Mouse (Mus musculus) CH12.LX (cell line): Measurements from ENCODE around the gene Ypel2. TPM values are rescaled to one million over a fixed set of nuclear protein-coding genes. Genes with fewer than 3 reads are reported as not detected.

Experiments used
- DNase-seq: peaks from one replicate; pipeline ENCODE4 v3.0.0-alpha.2; 2013; ENCODE audit errors: extremely low read depth
- H3K27ac ChIP-seq: 2 replicates; pipeline ENCODE4 v1.5.1; 2012; ENCODE audit warnings: low read depth, mild to moderate bottlenecking, control low read depth, moderate library complexity; ENCODE audit not compliant: insufficient read depth
- H3K27me3 ChIP-seq: replicated peaks from 2 replicates; pipeline ENCODE3; 2012; ENCODE audit warnings: inconsistent platforms
- H3K36me3 ChIP-seq, 2 experiments: replicated peaks in 1 of 2; 2 replicates each; pipeline versions ENCODE3 to v1.6.1; 2012; ENCODE audit warnings: inconsistent platforms in 1 of 2, low read length in 1 of 2, mild to moderate bottlenecking in 1 of 2, mixed read lengths in 1 of 2, moderate library complexity in 1 of 2; ENCODE audit not compliant: control insufficient read depth in 1 of 2, insufficient read depth in 1 of 2
- H3K4me1 ChIP-seq, 2 experiments: 2 replicates each; pipeline ENCODE4 v1.6.1; 2012; ENCODE audit warnings: inconsistent platforms in 1 of 2, moderate library complexity in 1 of 2; ENCODE audit not compliant: insufficient read depth in 2 of 2, control insufficient read depth in 1 of 2
- H3K4me2 ChIP-seq: 2 replicates; pipeline ENCODE4 v1.6.1; 2012; ENCODE audit warnings: low read depth, mild to moderate bottlenecking, control low read depth; ENCODE audit not compliant: poor library complexity, insufficient read depth, severe bottlenecking
- H3K4me3 ChIP-seq, 3 experiments: fragments of 150-350 bp in 1 of 3; sonication (generic) in 1 of 3; replicated peaks in 1 of 3; 2 replicates each; pipeline versions ENCODE3 to v1.5.1; 2011 to 2012; ENCODE audit warnings: low read depth in 2 of 3, low read length in 2 of 3, mild to moderate bottlenecking in 2 of 3, moderate library complexity in 2 of 3, control low read depth in 1 of 3, improper control_type of control experiment in 1 of 3, inconsistent platforms in 1 of 3, mixed read lengths in 1 of 3; ENCODE audit not compliant: poor library complexity in 1 of 3
- H3K79me2 ChIP-seq: replicated peaks from 2 replicates; pipeline ENCODE4 v1.6.1; 2012; ENCODE audit warnings: mild to moderate bottlenecking, moderate library complexity; ENCODE audit not compliant: control insufficient read depth, poor library complexity, insufficient read depth, severe bottlenecking; ENCODE audit errors: extremely low read depth
- H3K9ac ChIP-seq: 2 replicates; pipeline ENCODE4 v1.6.1; 2012; ENCODE audit warnings: low read depth, mild to moderate bottlenecking, control low read depth, moderate library complexity; ENCODE audit not compliant: insufficient read depth
- H3K9me3 ChIP-seq: replicated peaks from 2 replicates; pipeline ENCODE3; 2012; ENCODE audit warnings: low read length, inconsistent platforms, mixed read lengths
- BHLHE40 ChIP-seq: IDR thresholded peaks from 2 replicates; pipeline ENCODE4 v1.6.1; 2011; ENCODE audit warnings: mild to moderate bottlenecking, low read depth, low read length, improper control_type of control experiment
- CTCF ChIP-seq, 2 experiments: IDR thresholded peaks in 1 of 2; conservative IDR thresholded peaks in 1 of 2; 2 replicates each; pipeline ENCODE4 v1.5.1; 2011 to 2012; ENCODE audit warnings: low read depth in 2 of 2, low read length in 2 of 2, improper control_type of control experiment in 1 of 2, inconsistent platforms in 1 of 2, mild to moderate bottlenecking in 1 of 2, moderate library complexity in 1 of 2
- ELF1 ChIP-seq: IDR thresholded peaks from 2 replicates; pipeline ENCODE4 v1.6.1; 2014; ENCODE audit warnings: low read depth, mild to moderate bottlenecking, inconsistent platforms, low read length, improper control_type of control experiment
- EP300 ChIP-seq: IDR thresholded peaks from 2 replicates; pipeline ENCODE4 v1.6.1; 2011; ENCODE audit warnings: low read length, improper control_type of control experiment
- IRF4 ChIP-seq: IDR thresholded peaks from 2 replicates; pipeline ENCODE4 v1.6.1; 2014; ENCODE audit warnings: low read depth, mild to moderate bottlenecking, inconsistent platforms, low read length, improper control_type of control experiment
- JUN ChIP-seq: IDR thresholded peaks from 2 replicates; pipeline ENCODE4 v1.6.1; 2011; ENCODE audit warnings: low read depth, mild to moderate bottlenecking, low read length, improper control_type of control experiment, moderate library complexity; ENCODE audit not compliant: insufficient read depth
- MAFK ChIP-seq: IDR thresholded peaks from 2 replicates; pipeline ENCODE4 v1.6.1; 2011; ENCODE audit warnings: low read length, improper control_type of control experiment; ENCODE audit not compliant: insufficient replicate concordance
- MAX ChIP-seq: IDR thresholded peaks from 2 replicates; pipeline ENCODE4 v1.6.1; 2011; ENCODE audit warnings: low read length, improper control_type of control experiment
- MEF2A ChIP-seq: IDR thresholded peaks from 2 replicates; pipeline ENCODE4 v1.6.1; 2014; ENCODE audit warnings: low read depth, mild to moderate bottlenecking, inconsistent platforms, low read length, improper control_type of control experiment, borderline replicate concordance
- MYC ChIP-seq: IDR thresholded peaks from 2 replicates; pipeline ENCODE4 v1.6.1; 2011; ENCODE audit warnings: low read depth, mild to moderate bottlenecking, improper control_type of control experiment, low read length
- PAX5 ChIP-seq: IDR thresholded peaks from 2 replicates; pipeline ENCODE4 v1.6.1; 2012; ENCODE audit warnings: low read length, inconsistent platforms, mixed read lengths
- POLR2AphosphoS2 ChIP-seq: IDR thresholded peaks from 2 replicates; pipeline ENCODE4 v1.6.1; 2011; ENCODE audit warnings: low read depth, low read length, improper control_type of control experiment
- RAD21 ChIP-seq: IDR thresholded peaks from 2 replicates; pipeline ENCODE4 v1.6.1; 2011; ENCODE audit warnings: low read depth, mild to moderate bottlenecking, low read length, improper control_type of control experiment, moderate library complexity
- RCOR1 ChIP-seq: conservative IDR thresholded peaks from 2 replicates; pipeline ENCODE4 v1.6.1; 2012; ENCODE audit warnings: low read depth, mild to moderate bottlenecking, inconsistent platforms, low read length, improper control_type of control experiment
- SIN3A ChIP-seq: IDR thresholded peaks from 2 replicates; pipeline ENCODE4 v1.6.1; 2012; ENCODE audit warnings: low read length, improper control_type of control experiment, inconsistent platforms
- SMC3 ChIP-seq: IDR thresholded peaks from 2 replicates; pipeline ENCODE4 v1.6.1; 2011; ENCODE audit warnings: low read depth, low read length, improper control_type of control experiment
- TBP ChIP-seq: conservative IDR thresholded peaks from 2 replicates; pipeline ENCODE4 v1.6.1; 2011; ENCODE audit warnings: low read depth, low read length, improper control_type of control experiment
- TCF12 ChIP-seq: IDR thresholded peaks from 2 replicates; pipeline ENCODE4 v1.6.1; 2014; ENCODE audit warnings: low read depth, mild to moderate bottlenecking, inconsistent platforms, low read length, improper control_type of control experiment
- ZC3H11A ChIP-seq: IDR thresholded peaks from 2 replicates; pipeline ENCODE4 v1.6.1; 2012; ENCODE audit warnings: low read depth, mild to moderate bottlenecking, inconsistent platforms, low read length, improper control_type of control experiment
- ZKSCAN1 ChIP-seq: IDR thresholded peaks from 2 replicates; pipeline ENCODE4 v1.6.1; 2012; ENCODE audit warnings: low read depth, inconsistent platforms, low read length, improper control_type of control experiment, borderline replicate concordance
- ZMIZ1 ChIP-seq: IDR thresholded peaks from 2 replicates; pipeline ENCODE4 v1.6.1; 2012; ENCODE audit warnings: low read depth, mild to moderate bottlenecking, inconsistent platforms, low read length, improper control_type of control experiment
- ZNF384 ChIP-seq: IDR thresholded peaks from 2 replicates; pipeline ENCODE4 v1.6.1; 2012; ENCODE audit warnings: low read depth, low read length, improper control_type of control experiment, inconsistent platforms
- dilution Hi-C: fragments of 300-500 bp; cut with MboI; formaldehyde crosslinking; loops from 2 replicates; pipeline ENCODE4 v1.14.3; 2020; ENCODE audit warnings: low sequenced_read_pairs; ENCODE audit not compliant: extremely low pct_unique_long_range_greater_than_20kb, extremely low pct_ligation_motif_present
- in situ Hi-C: fragments of 300-500 bp; cut with MboI; formaldehyde crosslinking; loops from 3 replicates; pipeline ENCODE4 v1.14.3; 2019; ENCODE audit warnings: low sequenced_read_pairs, low pct_ligation_motif_present, low pct_unique_long_range_greater_than_20kb, mixed read lengths
- polyA plus RNA-seq: library from polyadenylated mRNA; unstranded; fragments of >175 nt; gene quantifications from 2 replicates; pipeline ENCODE4 v1.2.1, GENCODE M21; 2012; ENCODE audit warnings: low read depth; ENCODE audit not compliant: insufficient read length
- total RNA-seq, 2 experiments: library from RNA; depleted of rRNA; stranded (reverse); fragments of 300-350 nt in 1 of 2; fragments of >200 nt in 1 of 2; gene quantifications; 2 replicates each; pipeline ENCODE4 v1.2.3; 2012 to 2014

Gene Ypel2
- total and polyA plus RNA-seq, 3 experiments, result 0.38 to 0.91 (median 0.59) TPM

DNA sequence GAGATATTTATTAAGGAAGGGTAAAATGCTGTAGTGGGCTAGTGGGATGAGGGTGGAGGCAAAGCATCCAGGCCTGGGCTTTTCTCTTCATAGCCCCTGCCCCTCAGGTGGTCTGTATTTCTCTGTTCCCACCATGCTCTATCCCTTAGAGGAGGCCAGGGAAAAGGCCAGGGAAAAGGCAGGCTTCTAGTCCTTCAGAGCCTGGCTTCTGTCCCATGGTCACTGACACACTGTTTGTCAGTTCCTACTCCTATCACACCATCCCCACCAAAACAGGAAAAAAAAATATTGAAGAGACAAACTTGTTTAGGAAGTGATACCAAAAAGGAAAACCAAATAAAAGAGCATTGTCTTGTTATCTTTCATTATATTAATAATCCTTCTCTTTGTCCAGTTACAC lies 63.5 kb downstream of the Ypel2 start:
- H3K27me3 ChIP-seq, result peaks cover 18% of the 10 kb centered on the region
- H3K4me2 ChIP-seq, result no peak overlapping the region
- H3K4me3 ChIP-seq, result no peak overlapping the region
- H3K9me3 ChIP-seq, result no peaks in the 10 kb centered on the region
- no peaks in the 10 kb centered on the region for H3K36me3 ChIP-seq
- H3K4me1 ChIP-seq, result peaks cover 5 to 14% of the 10 kb centered on the region in 2 experiments; a peak in 2 of 4 replicates
- dilution Hi-C loops (no loop called here), in situ Hi-C loops (no loop called here)
- TF ChIP-seq ELF1 (no peak), ZC3H11A (no peak), EP300 (no peak), RAD21 (no peak), RCOR1 (no peak), SIN3A (no peak), JUN (no peak), PAX5 (no peak), POLR2AphosphoS2 (no peak), TCF12 (no peak), MEF2A (no peak), MAX (no peak), ZMIZ1 (no peak), TBP (no peak), MAFK (no peak), IRF4 (no peak), SMC3 (no peak), MYC (no peak), BHLHE40 (no peak)
- H3K79me2 ChIP-seq, result no peaks in the 10 kb centered on the region
- no peak overlapping the region for H3K9ac ChIP-seq
- no peak overlapping the region for H3K27ac ChIP-seq
- DNase-seq, result no peak

DNA sequence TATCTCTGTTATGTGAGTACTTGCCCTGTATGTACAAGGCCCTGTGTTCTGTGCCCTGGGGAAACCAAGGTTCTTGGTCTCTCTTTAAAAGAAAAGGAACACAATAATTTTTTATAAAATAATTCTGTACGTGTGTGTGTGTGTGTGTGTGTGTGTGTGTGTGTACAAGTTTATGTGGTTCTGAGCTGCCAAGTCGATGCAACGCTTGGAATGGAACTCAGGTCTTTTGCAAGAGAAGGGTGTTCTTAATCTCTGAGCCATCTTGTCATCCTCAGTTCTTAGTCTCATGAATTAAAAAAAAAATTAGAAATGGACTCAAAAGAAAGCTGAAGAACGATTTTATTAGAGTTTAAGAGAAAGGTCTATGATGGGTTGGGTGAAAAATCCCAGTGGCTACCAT lies 64.0 kb downstream of the Ypel2 start:
- H3K9me3 ChIP-seq, result no peaks in the 10 kb centered on the region
- no peak for DNase-seq
- TF ChIP-seq ZKSCAN1 (no peak), CTCF (conservative IDR thresholded peaks at IDR 0.05 in 1 of 2, IDR thresholded peaks at IDR 0.05 in 1 of 2; ENCODE audit: low read depth in 2 of 2, low read length in 2 of 2) (no peak), ZC3H11A (no peak), JUN (no peak), MYC (no peak), PAX5 (no peak), TBP (no peak), POLR2AphosphoS2 (no peak), ZNF384 (no peak), IRF4 (no peak)
- H3K27ac ChIP-seq, result no peak overlapping the region
- no peak overlapping the region for H3K4me3 ChIP-seq
- no peaks in the 10 kb centered on the region for H3K36me3 ChIP-seq
- H3K9ac ChIP-seq, result no peak overlapping the region
- dilution Hi-C loops, result no loop called here
- peaks cover 18% of the 10 kb centered on the region for H3K27me3 ChIP-seq
- H3K79me2 ChIP-seq, result no peaks in the 10 kb centered on the region
- in situ Hi-C loops, result no loop called here
- peaks cover 6 to 19% of the 10 kb centered on the region in 2 experiments for H3K4me1 ChIP-seq
- no peak overlapping the region for H3K4me2 ChIP-seq
